Mouse (Mus musculus) MEL (cell line): ENCODE results near the gene 1700021F05Rik.
"Not testable (repeated sequence)": the region's sequence is repeated elsewhere in the genome, so short reads cannot be mapped to it uniquely, and the experiment has no call there.

Experiments used
- EP300 ChIP-seq, 2 experiments: IDR thresholded peaks; 2 replicates each; pipeline ENCODE4 v1.6.1; 2011; ENCODE audit warnings: improper control_type of control experiment in 2 of 2, low read length in 2 of 2, low read depth in 1 of 2, mild to moderate bottlenecking in 1 of 2
- HCFC1 ChIP-seq: IDR thresholded peaks from 2 replicates; pipeline ENCODE4 v1.6.1; 2012; ENCODE audit warnings: low read depth, mild to moderate bottlenecking, inconsistent platforms, low read length, improper control_type of control experiment, moderate library complexity
- ZC3H11A ChIP-seq: IDR thresholded peaks from 2 replicates; pipeline ENCODE4 v1.6.1; 2012; ENCODE audit warnings: low read depth, mild to moderate bottlenecking, inconsistent platforms, low read length, improper control_type of control experiment
- ZNF384 ChIP-seq: IDR thresholded peaks from 2 replicates; pipeline ENCODE4 v1.6.1; 2012; ENCODE audit warnings: low read depth, mild to moderate bottlenecking, inconsistent platforms, low read length, improper control_type of control experiment

DNA sequence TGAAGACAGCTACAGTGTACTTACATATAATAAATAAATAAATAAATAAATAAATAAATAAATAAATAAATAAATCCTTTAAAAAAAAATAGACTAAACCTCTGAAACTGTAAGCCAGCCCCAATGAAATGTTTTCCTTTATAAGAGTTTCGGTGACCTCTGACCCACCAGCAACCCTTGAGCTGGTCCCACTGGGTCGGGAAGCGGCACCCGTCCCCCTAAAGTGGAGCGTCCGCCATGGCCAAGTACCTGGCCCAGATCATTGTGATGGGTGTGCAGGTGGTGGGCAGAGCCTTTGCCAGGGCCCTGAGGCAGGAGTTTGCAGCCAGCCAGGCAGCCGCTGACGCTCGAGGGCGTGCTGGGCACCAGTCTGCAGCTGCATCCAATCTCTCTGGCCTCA, 16.9 kb downstream of the 1700021F05Rik start, which contains the start of gene Gm9803:
- not testable (repeated sequence) for TF ChIP-seq HCFC1; EP300 (IDR thresholded peaks at IDR 0.05; ENCODE audit: low read depth in 1 of 2, low read length in 2 of 2); ZC3H11A; ZNF384
